Mouse (Mus musculus) right cerebral cortex, adult 2 months (tissue): ENCODE results near the gene Sult1c2.
"Not testable (repeated sequence)": the region's sequence is repeated elsewhere in the genome, so short reads cannot be mapped to it uniquely, and the experiment has no call there.

ENCODE experiments used
- DNase-seq, 2 experiments: peaks; one replicate each; pipeline ENCODE4 v3.0.0; 2021 to 2022; ENCODE audit warnings: low spot score in 2 of 2

Sult1c2 gene

DNA sequence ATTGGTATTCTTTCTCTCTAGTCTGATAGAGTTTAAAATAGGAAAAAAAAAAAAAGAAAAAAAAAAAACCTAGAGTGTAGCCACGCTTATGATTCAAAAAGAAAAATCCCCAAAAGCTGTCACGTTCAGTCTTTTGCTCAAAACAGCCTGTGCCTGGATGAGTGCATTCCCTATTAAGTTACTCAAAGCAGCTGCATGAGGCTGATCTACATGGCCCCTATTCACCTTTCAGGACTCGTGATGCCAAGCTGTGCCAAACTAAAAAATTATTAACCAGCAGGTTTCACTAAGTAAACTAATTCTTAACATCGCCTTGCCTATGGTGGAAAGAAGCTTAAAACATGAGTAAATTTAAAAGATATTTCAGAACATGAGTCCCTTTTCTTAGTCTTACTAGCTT is at the start of gene Sult1c2:
Gene Sult1c2 (minus strand): TSS at position 134 of the 400 bp plus-strand sequence.
- DNase-seq: no peak

DNA sequence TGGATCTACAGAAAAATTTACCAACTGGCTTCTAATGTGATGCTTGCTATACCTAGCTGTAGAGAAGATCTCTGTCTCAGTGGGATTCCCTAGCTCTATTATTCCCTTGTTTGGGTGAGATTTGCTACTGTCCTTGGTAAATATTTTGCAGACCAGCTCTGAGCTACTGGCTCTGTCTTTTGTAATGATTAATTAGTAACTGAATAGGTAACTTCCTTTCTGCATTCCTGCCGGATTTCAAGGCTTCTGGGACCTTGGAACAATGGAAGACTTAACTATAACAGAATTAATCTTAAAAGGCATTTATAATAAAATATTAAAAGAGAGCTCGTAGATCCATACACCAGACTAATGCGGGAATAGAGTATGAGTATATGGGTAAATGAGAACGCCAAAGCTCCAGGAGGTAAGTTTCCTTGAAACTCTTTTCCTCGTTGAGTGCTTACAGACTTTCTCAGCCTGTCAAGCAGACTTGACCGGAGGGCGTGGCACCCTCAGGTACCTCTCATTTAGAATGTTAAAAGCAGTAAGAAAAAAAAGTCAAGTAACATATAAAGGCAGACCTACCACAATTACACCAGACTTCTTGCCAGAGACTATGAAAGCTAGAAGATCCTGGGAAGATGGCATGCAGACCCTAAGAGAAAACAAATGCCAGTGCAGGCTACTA is 33.0 kb upstream of the Sult1c2 start:
- not testable (repeated sequence) for DNase-seq

DNA sequence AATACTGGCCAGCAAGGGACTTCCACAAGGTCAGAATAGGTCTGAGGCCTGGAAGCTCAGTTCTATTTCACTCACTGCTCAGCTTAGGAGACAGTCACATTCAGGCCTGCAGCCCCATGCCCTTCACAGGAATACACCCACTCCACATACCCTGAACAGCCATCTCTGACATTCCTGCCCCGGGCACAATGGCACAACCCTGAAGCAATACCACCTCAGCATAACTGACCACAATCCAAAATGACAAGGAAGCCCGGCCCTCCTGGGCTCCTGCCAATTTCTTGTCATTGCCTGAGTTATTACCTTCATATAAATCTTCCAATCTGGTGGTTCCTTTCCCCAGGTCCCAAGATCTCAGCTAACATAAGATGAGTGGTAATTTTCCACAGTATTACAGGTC is 28.3 kb upstream of the Sult1c2 start:
- DNase-seq: no peak

DNA sequence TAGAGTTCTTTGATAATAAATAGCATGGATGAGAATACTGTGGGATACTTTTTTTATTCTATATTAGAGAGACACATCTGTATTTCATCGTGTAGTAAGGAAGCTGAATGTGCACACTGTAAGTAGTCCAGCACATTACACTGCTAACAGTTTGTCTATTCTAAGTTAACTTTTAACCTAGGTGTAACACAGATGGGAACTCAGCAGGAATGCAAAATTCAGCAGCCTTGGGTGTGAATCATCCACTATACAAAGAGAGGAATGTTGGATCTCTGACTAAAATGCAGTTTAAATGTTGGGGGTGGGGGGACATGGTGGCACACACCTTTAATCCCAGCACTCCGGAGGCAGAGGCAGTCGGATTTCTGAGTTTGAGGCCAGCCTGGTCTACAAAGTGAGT is 26.1 kb upstream of the Sult1c2 start:
- no peak for DNase-seq

DNA sequence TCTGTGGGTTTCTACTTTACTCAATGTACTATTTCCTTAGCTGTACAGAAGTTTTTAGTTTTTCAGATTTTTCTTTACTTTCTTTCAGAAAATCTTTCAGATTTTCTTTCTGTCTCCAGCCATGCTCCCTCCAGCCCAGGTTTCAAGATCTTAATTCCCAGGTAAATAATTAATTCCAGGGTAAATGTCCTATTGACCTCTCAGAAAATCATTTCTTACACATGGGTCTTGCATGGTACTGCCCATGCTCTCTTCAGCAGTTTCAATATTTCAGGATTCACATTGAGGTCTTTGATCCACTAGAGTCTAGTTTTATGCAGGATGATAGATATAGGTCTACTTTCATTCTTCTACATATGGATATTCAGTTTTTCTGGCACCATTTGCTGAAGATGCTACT is 23.8 kb upstream of the Sult1c2 start:
- DNase-seq: no peak

DNA sequence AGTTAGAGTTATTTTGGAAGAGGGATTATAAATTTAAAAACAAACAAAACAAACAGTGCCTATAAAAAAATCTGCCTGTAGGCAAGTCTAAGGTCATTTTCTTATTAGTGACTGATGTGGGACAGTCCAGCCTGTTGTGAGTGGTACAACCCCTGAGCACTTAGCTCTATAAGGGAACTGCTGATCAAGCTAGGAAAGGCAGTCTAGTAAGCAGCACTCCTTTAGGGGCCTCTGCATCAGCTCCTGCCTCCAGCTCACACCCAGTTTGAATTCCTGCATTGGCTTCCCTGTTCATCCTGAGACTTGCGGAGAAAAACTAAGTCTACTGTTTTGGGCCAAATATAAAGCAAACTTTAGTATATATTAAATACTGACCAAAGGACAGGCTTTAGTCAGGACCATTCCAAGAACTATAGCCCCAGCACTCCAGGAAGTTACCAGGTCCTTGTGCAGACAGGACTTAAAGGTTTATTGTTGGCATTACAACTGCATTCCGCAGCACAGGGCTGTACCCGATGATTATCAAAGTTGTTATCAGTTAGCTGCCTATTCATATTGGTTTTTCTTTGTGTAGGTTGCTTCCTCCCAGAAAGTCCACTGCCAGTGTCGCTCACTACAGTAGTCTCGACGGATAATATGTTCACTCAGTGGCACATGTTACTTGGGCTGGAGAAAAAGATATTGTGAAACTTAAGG is 19.3 kb upstream of the Sult1c2 start:
- DNase-seq: no peak

DNA sequence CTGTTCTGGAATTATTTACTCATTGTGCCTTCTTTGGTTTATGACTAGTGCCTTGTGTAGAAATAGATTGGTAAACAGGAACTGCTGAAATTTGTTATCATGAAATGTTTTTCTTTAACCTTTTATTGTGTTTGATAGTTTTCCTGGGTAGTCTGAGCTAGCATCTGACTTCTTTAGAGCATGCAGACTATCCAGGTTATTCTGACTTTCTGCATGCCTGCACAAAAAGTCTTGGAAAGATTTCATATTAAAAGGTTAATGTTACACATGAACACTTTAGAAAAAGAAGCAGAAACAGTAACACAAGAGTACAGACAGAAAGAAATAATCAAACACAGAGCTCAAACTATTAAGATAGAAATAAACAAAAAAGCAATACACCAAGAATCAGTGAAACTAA is 14.4 kb upstream of the Sult1c2 start:
- DNase-seq: no peak

DNA sequence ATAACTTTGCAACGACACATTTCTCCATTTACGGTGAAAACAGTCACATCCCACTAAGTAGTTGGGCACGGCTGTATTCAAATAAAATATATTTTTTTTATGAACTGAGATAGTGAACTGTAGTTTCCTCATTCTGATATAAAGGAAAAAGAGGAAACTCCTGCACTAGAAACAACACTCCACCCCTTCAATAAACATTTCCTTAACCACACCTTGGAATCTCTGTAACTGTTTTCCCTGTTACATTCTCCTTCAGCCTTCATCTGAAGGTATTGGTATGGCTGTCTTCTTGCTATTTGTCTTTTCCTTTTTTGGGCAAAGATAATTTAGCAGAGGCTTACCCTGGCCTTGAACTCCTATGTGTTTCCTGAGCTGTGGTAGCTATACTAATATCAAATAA is 8.9 kb upstream of the Sult1c2 start:
- DNase-seq: no peak

DNA sequence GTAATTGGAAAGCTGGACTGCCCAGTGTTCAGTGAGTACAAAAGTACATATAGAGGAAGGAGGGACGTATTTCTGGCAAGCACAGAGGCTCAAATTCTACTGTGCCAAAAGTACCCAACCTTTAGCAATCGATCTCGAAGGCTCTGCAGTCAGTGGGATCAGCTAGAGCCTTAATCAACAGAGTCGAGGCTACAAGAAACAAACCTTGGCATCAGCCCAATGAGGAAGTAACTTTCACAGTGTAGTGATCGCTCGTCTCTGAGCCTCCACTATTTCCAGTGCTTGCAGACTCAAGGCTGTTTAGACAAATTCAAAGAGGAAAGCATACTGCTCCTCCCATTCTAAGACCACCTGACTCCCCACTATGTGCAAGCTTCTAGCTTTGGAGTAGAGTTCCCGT is 343 bp downstream of the Sult1c2 start:
- no peak for DNase-seq

DNA sequence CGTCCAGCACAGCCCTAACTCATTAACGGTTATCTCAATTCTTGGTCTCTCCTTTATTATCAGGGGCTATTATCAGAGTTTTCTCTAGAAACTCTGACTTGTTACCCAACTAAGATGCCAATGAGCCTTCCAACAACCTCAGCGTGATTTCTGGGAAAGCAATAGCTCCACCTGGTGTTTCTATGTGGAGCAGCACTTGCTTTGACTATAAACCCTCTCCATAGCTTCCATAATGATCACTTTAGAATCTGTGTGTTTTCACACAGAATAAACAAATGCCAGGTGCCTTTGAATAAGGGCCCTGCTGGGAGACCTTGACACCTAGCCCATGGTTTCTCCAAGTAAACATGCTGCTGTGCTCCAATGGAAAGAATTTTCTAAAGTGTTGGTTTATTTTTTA is 12.8 kb downstream of the Sult1c2 start:
- peak; percentile 46 to 57 for DNase-seq

DNA sequence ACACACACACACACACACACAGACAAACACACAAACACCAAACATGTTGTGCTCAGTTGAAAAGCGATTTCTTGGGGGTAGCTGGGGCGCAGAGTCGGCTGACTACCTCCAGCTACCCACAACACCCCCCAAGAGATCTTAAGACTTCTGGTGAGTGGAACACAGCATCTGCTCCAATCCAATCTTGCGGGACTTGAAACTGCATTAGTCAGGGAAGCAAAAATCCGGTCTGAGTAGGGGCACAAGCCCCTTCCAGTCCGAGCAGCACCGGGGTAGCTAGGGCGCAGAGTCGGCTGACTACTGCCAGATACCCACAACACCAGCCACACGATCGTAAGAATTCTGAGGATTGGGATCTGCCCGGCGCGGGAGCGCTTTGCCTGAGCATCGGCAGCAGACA is 42.2 kb downstream of the Sult1c2 start:
- DNase-seq: not testable (repeated sequence)

DNA sequence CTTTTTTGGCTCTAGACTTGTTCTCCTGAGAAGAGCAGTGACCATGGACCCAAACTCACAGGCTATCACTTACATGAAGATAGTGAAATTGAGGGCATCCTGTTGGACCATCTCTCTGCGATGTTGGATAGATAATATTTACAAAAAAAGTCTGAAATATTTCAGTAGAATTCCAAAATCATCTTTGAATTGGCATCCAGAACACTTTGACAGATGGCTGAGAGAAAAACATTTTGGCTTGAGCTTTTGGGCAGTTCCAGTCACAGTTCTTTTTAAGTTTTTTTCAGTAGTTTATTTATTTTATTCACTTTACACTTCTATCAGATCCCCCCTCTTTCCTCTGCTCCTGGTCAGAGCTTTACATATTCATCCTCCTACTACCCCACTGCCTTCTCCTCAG is 62.8 kb downstream of the Sult1c2 start:
- no peak for DNase-seq
